Mouse (Mus musculus) lung, embryonic 16.5 days (tissue): Measurements from ENCODE around the gene Slc7a3. TPM values are rescaled to one million over a fixed set of nuclear protein-coding genes. Genes with fewer than 3 reads are reported as not detected.
"Not testable (repeated sequence)": the region's sequence is repeated elsewhere in the genome, so short reads cannot be mapped to it uniquely, and the experiment has no call there.

Experiments
- ATAC-seq: fragments of 200-750 bp; cut with Nextera tagmentation; 2 replicates; pipeline ENCODE4 v1.8.0; 2017; ENCODE audit warnings: low read depth, mild to moderate bottlenecking, moderate library complexity
- H3K27ac ChIP-seq: fragments of 300-500 bp; sonication (generic); 2 replicates; pipeline ENCODE4 v1.5.1; 2014; ENCODE audit warnings: mild to moderate bottlenecking, control low read depth, low read length
- H3K27me3 ChIP-seq: fragments of 300-500 bp; sonication (generic); 2 replicates; pipeline ENCODE4 v1.6.1; 2014; ENCODE audit warnings: low read depth, low read length, mixed read lengths; ENCODE audit not compliant: control insufficient read depth, insufficient read depth
- H3K36me3 ChIP-seq: fragments of 300-500 bp; sonication (generic); 2 replicates; pipeline ENCODE4 v1.6.1; 2014; ENCODE audit warnings: low read length; ENCODE audit not compliant: control insufficient read depth, insufficient read depth
- H3K4me1 ChIP-seq: fragments of 300-500 bp; sonication (generic); replicated peaks from 2 replicates; pipeline ENCODE4 v1.6.1; 2014; ENCODE audit warnings: low read length, mixed read lengths; ENCODE audit not compliant: control insufficient read depth, insufficient read depth
- H3K4me2 ChIP-seq: fragments of 300-500 bp; sonication (generic); 2 replicates; pipeline ENCODE4 v1.6.1; 2014; ENCODE audit warnings: low read depth, low read length, control low read depth
- H3K4me3 ChIP-seq: fragments of 300-500 bp; sonication (generic); 2 replicates; pipeline ENCODE4 v1.5.1; 2014; ENCODE audit warnings: mild to moderate bottlenecking, low read length, control low read depth
- H3K9ac ChIP-seq: fragments of 300-500 bp; sonication (generic); 2 replicates; pipeline ENCODE4 v1.6.1; 2014; ENCODE audit warnings: low read length, control low read depth
- H3K9me3 ChIP-seq: fragments of 300-500 bp; sonication (generic); 2 replicates; pipeline ENCODE4 v1.6.1; 2016; ENCODE audit warnings: low read length; ENCODE audit not compliant: control insufficient read depth
- WGBS: fragments of 180-500 bp; shearing (Covaris S2); extraction: QIAGEN DNeasy Blood & Tissue Kit; methylation state at CpG from one replicate; pipeline ENCODE4 v1.1.7; 2014; 5-methylcytosine and 5-hydroxymethylcytosine counted together
- polyA plus RNA-seq: library from polyadenylated mRNA; unstranded; fragments of >200 nt; fragmentation: Nextera tagmentation; extraction: Ambion mirVana; gene quantifications from 2 replicates; pipeline ENCODE4 v1.2.1, GENCODE M21; 2015

Slc7a3 gene
- polyA plus RNA-seq, result 0.67 and 0.74 TPM in 2 replicates

DNA sequence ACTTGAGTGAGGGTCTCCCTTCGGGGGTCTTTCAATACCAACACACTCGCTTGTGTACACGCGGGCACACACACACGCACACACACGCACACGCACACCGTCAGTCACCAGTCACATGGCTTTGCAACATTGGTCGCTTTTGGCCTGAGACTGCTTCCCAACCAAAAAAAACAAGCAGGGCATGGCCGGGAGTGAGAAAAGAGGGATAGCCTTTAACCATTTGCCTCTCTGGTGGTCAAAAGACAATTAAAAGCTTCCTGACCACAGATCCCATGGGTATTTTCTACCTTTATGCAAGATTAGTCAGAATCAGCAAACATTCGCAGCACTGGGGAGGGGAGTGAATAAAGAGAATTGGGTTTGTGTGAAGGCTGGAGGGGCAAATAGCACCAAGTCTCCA, at the start of gene Slc7a3:
Slc7a3 (minus strand) TSS at position 101 of the 400 bp plus-strand sequence.
- 41% methylated on average over 11 of the region's 11 CpGs for WGBS

GRCm38 (mm10) chrX:101131992-101132791, 46.4 kb upstream of the Slc7a3 start:
- ATAC-seq, result peak; percentile 26; the same call in 1 of the 2 replicates
- H3K9me3 ChIP-seq, result no peaks in the 10 kb centered on the region
- no peak overlapping the region for H3K27ac ChIP-seq
- peak overlapping the region; percentile 34 for H3K4me2 ChIP-seq
- no peaks in the 10 kb centered on the region for H3K4me1 ChIP-seq
- H3K9ac ChIP-seq, result 0 out of 2 replicates have a peak overlapping the region, but pooled peaks have one; percentile 19
- H3K4me3 ChIP-seq, result peak overlapping the region; percentile 21
- no peaks in the 10 kb centered on the region for H3K36me3 ChIP-seq
- WGBS, result 39% methylated on average over 12 of the region's 12 CpGs
- H3K27me3 ChIP-seq, result no peaks in the 10 kb centered on the region

More for the DNA sequence above, at the start of gene Slc7a3:
- H3K27ac ChIP-seq, result no peak within 1 kb of the TSS
- H3K4me1 ChIP-seq, result no peaks in the 10 kb centered on the region
- peak within 1 kb of the TSS; percentile 28 for H3K4me3 ChIP-seq
- peak within 1 kb of the TSS; percentile 53 for H3K4me2 ChIP-seq
- no peaks in the 10 kb centered on the region for H3K36me3 ChIP-seq
- ATAC-seq, result no peak
- peaks cover 2% of the 10 kb centered on the region; the same call in 1 of the 2 replicates for H3K27me3 ChIP-seq
- H3K9me3 ChIP-seq, result no peaks in the 10 kb centered on the region
- H3K9ac ChIP-seq, result no peak within 1 kb of the TSS

DNA sequence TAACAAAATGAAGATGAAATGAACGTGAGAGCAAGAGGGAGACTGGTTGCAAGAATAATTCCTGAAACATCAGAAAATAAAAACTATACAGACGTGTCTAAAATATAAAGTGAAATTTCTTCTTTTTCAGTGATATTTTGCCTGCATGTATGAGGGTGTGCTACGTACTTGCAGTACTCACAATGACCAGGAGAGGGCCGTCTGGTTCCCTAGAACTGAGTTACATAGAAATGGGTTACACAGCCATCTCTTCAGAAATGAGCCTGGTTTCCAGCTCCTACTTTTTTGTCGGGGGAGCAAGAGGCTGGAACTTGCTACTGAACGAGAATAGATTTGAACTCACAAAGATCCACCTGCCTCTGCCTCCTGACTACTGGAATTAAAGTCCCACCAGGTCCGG, 45.2 kb upstream of the Slc7a3 start:
- Histone ChIP-seq H3K27ac (no peak overlapping the region), H3K27me3 (no peaks in the 10 kb centered on the region), H3K36me3 (no peaks in the 10 kb centered on the region), H3K4me2 (no peak overlapping the region), H3K4me1 (peaks cover 5% of the 10 kb centered on the region; the same call in 1 of the 2 replicates), H3K4me3 (no peak overlapping the region), H3K9ac (no peak overlapping the region), H3K9me3 (no peaks in the 10 kb centered on the region)
- no peak; the same call in 1 of the 2 replicates for ATAC-seq
- WGBS, result 22% methylated on average over 7 of the region's 7 CpGs

GRCm38 (mm10) chrX:101128559-101128958, 42.7 kb upstream of the Slc7a3 start:
- H3K4me3 ChIP-seq, result no peak overlapping the region
- ATAC-seq, result no peak
- H3K4me2 ChIP-seq, result no peak overlapping the region
- no peaks in the 10 kb centered on the region for H3K36me3 ChIP-seq
- H3K9ac ChIP-seq, result no peak overlapping the region
- no peak overlapping the region for H3K27ac ChIP-seq
- no peaks in the 10 kb centered on the region for H3K27me3 ChIP-seq
- H3K9me3 ChIP-seq, result no peaks in the 10 kb centered on the region
- WGBS, result 54% methylated on average over 2 of the region's 2 CpGs
- peaks cover 5% of the 10 kb centered on the region; the same call in 1 of the 2 replicates for H3K4me1 ChIP-seq

DNA sequence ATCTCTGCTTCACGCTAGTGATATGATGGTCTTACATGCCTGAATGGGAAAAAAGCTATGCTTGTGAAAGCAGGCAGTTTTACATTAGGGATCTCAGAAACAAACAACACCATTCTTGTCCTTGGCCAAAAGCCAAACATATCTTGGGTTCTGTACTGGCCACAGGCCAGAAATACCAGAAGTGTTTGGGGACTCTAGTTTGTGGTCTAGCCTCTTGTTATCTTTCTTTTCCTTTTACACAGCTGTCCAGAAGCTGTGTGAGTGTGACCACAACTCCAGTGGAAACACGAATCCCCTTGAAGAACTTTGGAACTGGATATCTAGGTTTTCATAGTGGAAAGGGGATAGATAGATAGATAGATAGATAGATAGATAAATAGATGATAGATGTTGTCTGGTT, 41.2 kb upstream of the Slc7a3 start:
- Histone ChIP-seq H3K27me3 (no peaks in the 10 kb centered on the region), H3K27ac (no peak overlapping the region; the same call in 1 of the 2 replicates), H3K4me2 (no peak overlapping the region; the same call in 1 of the 2 replicates), H3K4me1 (peaks cover 5% of the 10 kb centered on the region; the same call in 1 of the 2 replicates), H3K4me3 (no peak overlapping the region), H3K36me3 (no peaks in the 10 kb centered on the region), H3K9me3 (no peaks in the 10 kb centered on the region), H3K9ac (no peak overlapping the region)
- peak; percentile 52; the same call in 1 of the 2 replicates for ATAC-seq
- WGBS, result 31% methylated on average over 2 of the region's 2 CpGs

GRCm38 (mm10) chrX:101126474-101126955, 40.7 kb upstream of the Slc7a3 start:
- peaks cover 5% of the 10 kb centered on the region; the same call in 1 of the 2 replicates for H3K4me1 ChIP-seq
- no peaks in the 10 kb centered on the region for H3K27me3 ChIP-seq
- no peaks in the 10 kb centered on the region for H3K9me3 ChIP-seq
- peak; percentile 43; the same call in 1 of the 2 replicates for ATAC-seq
- WGBS, result 44% methylated on average over 7 of the region's 7 CpGs
- H3K36me3 ChIP-seq, result no peaks in the 10 kb centered on the region
- H3K9ac ChIP-seq, result no peak overlapping the region
- no peak overlapping the region for H3K4me3 ChIP-seq
- no peak overlapping the region; the same call in 1 of the 2 replicates for H3K27ac ChIP-seq
- H3K4me2 ChIP-seq, result no peak overlapping the region; the same call in 1 of the 2 replicates

- H3K9ac ChIP-seq, result no peak overlapping the region
- 34% methylated on average over 1 of the region's 1 CpGs for WGBS
- no peak overlapping the region for H3K4me2 ChIP-seq
- H3K36me3 ChIP-seq, result no peaks in the 10 kb centered on the region
- no peak overlapping the region for H3K27ac ChIP-seq
- ATAC-seq, result no peak
- no peak overlapping the region for H3K4me3 ChIP-seq
- no peaks in the 10 kb centered on the region for H3K27me3 ChIP-seq
- H3K4me1 ChIP-seq, result no peaks in the 10 kb centered on the region
- no peaks in the 10 kb centered on the region for H3K9me3 ChIP-seq
Measured at GRCm38 (mm10) chrX:101120546-101120945, 34.7 kb upstream of the Slc7a3 start.

DNA sequence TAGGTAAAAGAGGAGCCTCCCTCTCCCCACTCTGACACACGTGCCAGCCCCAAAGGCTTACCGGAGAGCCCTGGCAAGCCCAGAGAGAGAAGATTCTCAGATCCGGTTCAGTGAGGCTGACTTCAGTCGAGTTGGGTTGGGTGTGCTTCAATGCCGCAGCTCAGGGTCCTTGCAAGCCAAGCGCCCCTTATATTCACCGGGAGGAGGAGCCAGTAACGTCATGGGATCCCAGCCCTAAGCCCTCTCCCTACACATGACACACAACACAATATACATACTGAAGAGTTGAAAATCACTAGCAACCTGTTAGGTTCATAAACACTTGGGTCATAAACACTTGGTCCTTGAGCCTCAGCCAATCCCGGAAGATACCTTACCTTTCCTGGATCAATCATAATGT, 609 bp downstream of the Slc7a3 start:
- not testable (repeated sequence) for H3K27ac ChIP-seq, ATAC-seq, H3K9ac ChIP-seq, H3K27me3 ChIP-seq, H3K36me3 ChIP-seq, H3K9me3 ChIP-seq, H3K4me1 ChIP-seq
- 17% methylated on average over 7 of the region's 9 CpGs for WGBS
- peak overlapping the region; percentile 28 for H3K4me3 ChIP-seq
- H3K4me2 ChIP-seq, result peak overlapping the region; percentile 53

- no peak for ATAC-seq
- Histone ChIP-seq H3K4me3 (no peak overlapping the region), H3K9me3 (no peaks in the 10 kb centered on the region), H3K27ac (no peak overlapping the region), H3K4me2 (no peak overlapping the region), H3K36me3 (no peaks in the 10 kb centered on the region), H3K9ac (no peak overlapping the region), H3K4me1 (no peaks in the 10 kb centered on the region), H3K27me3 (peaks cover 2% of the 10 kb centered on the region; the same call in 1 of the 2 replicates)
- WGBS, result 58% methylated on average over 2 of the region's 2 CpGs
Measured at GRCm38 (mm10) chrX:101084192-101084591, 1.6 kb downstream of the Slc7a3 start.
